Mouse (Mus musculus) olfactory bulb, adult 2 months (tissue): ENCODE measurements around the gene Gm20521. TPM values are rescaled to one million over a fixed set of nuclear protein-coding genes. Genes with fewer than 3 reads are reported as not detected.

Experiments used
- H3K27ac ChIP-seq: fragments of 200-500 bp; 2 replicates; pipeline ENCODE4 v1.5.1; 2012; ENCODE audit warnings: low read depth, low read length; ENCODE audit not compliant: insufficient read depth
- H3K4me1 ChIP-seq: fragments of 200-500 bp; 2 replicates; pipeline ENCODE4 v1.6.1; 2012; ENCODE audit warnings: low read length; ENCODE audit not compliant: control insufficient read depth, insufficient read depth
- H3K4me3 ChIP-seq: fragments of 200-500 bp; 2 replicates; pipeline ENCODE4 v1.5.1; 2012; ENCODE audit warnings: mild to moderate bottlenecking, low read depth, low read length, moderate library complexity; ENCODE audit not compliant: insufficient read depth
- CTCF ChIP-seq: fragments of 200-500 bp; IDR thresholded peaks from 2 replicates; pipeline ENCODE4 v1.5.1; 2012; ENCODE audit warnings: low read depth, mild to moderate bottlenecking, low read length, moderate library complexity; ENCODE audit not compliant: insufficient read depth
- POLR2A ChIP-seq: fragments of 200-500 bp; IDR thresholded peaks from 2 replicates; pipeline ENCODE4 v1.6.1; 2012; ENCODE audit warnings: mild to moderate bottlenecking, low read depth, low read length, moderate library complexity; ENCODE audit not compliant: insufficient read depth
- WGBS: fragments of 180-500 bp; shearing (Covaris S2); methylation state at CpG from one replicate; pipeline ENCODE4 v1.1.7; 2018; 5-methylcytosine and 5-hydroxymethylcytosine counted together
- polyA plus RNA-seq: library from polyadenylated mRNA; stranded (reverse); fragments of >200 nt; gene quantifications from 2 replicates; pipeline ENCODE4 v1.2.4, GENCODE M21; 2012; ENCODE audit warnings: low replicate concordance; ENCODE audit not compliant: missing spikeins, insufficient read depth, insufficient read length

Gene Gm20521
- polyA plus RNA-seq, 1 experiment, result not detected

- Histone ChIP-seq H3K4me1 (peaks cover 23% of the 10 kb centered on the region), H3K27ac (peak overlapping the region; percentile 58; the same call in 1 of the 2 replicates), H3K4me3 (peak overlapping the region; percentile 72)
- TF ChIP-seq CTCF (no peak), POLR2A (no peak)
- WGBS, result 34% methylated on average over 21 of the region's 21 CpGs
Observed at GRCm38 (mm10) chr14:54884022-54884712, 926 bp downstream of the Gm20521 start.

- no peak overlapping the region for H3K4me3 ChIP-seq
- H3K27ac ChIP-seq, result no peak overlapping the region
- peaks cover 23% of the 10 kb centered on the region for H3K4me1 ChIP-seq
- 90% methylated on average over 11 of the region's 11 CpGs for WGBS
- no peak for TF ChIP-seq POLR2A
- TF ChIP-seq CTCF, result no peak
Observed at GRCm38 (mm10) chr14:54885309-54885708, 2.1 kb downstream of the Gm20521 start.

- Histone ChIP-seq H3K4me1 (no peaks in the 10 kb centered on the region), H3K4me3 (no peak within 1 kb of the TSS), H3K27ac (peak within 1 kb of the TSS; percentile 87)
- 87% methylated on average over 3 of the region's 3 CpGs for WGBS
- TF ChIP-seq CTCF (no peak), POLR2A (no peak)
Observed at GRCm38 (mm10) chr14:54892200-54892599, 9.0 kb downstream of the Gm20521 start, which contains the start of gene Pabpn1. Gene Pabpn1, plus strand, starts transcription at chr14:54892500.

GRCm38 (mm10) chr14:54893651-54894181 is 10.5 kb downstream of the Gm20521 start:
- TF ChIP-seq CTCF (no peak), POLR2A (peak; percentile 42; the same call in 1 of the 2 replicates)
- under 1% methylated on average over 38 of the region's 38 CpGs for WGBS
- peak overlapping the region; percentile 87 for H3K27ac ChIP-seq
- no peaks in the 10 kb centered on the region for H3K4me1 ChIP-seq
- peak overlapping the region; percentile 73 for H3K4me3 ChIP-seq

GRCm38 (mm10) chr14:54894296-54895151 is 11.3 kb downstream of the Gm20521 start:
- under 1% methylated on average over 54 of the region's 54 CpGs for WGBS

GRCm38 (mm10) chr14:54897445-54897844 is 14.2 kb downstream of the Gm20521 start:
- TF ChIP-seq POLR2A (no peak), CTCF (no peak)
- no peak overlapping the region for H3K4me3 ChIP-seq
- 41% methylated on average over 2 of the region's 2 CpGs for WGBS
- no peak overlapping the region for H3K27ac ChIP-seq
- no peaks in the 10 kb centered on the region for H3K4me1 ChIP-seq

More at GRCm38 (mm10) chr14:54894296-54895151, 11.3 kb downstream of the Gm20521 start:
- Histone ChIP-seq H3K4me1 (no peaks in the 10 kb centered on the region), H3K27ac (peak overlapping the region; percentile 33; the same call in 1 of the 2 replicates), H3K4me3 (peak overlapping the region; percentile 73)
- TF ChIP-seq POLR2A (no peak), CTCF (no peak)

GRCm38 (mm10) chr14:54900383-54900782 is 17.1 kb downstream of the Gm20521 start:
- Histone ChIP-seq H3K27ac (no peak overlapping the region), H3K4me1 (no peaks in the 10 kb centered on the region; the same call in 1 of the 2 replicates), H3K4me3 (no peak overlapping the region)
- TF ChIP-seq CTCF (no peak), POLR2A (no peak)
- 2% methylated on average over 3 of the region's 3 CpGs for WGBS

GRCm38 (mm10) chr14:54903641-54904040 is 20.4 kb downstream of the Gm20521 start:
- 63% methylated on average over 4 of the region's 4 CpGs for WGBS
- Histone ChIP-seq H3K27ac (no peak overlapping the region), H3K4me3 (no peak overlapping the region), H3K4me1 (peaks cover 13% of the 10 kb centered on the region; the same call in 1 of the 2 replicates)
- TF ChIP-seq POLR2A, result no peak
- TF ChIP-seq CTCF, result no peak
